Mouse (Mus musculus) stomach, postnatal 0 days (tissue): ENCODE data around the gene Hoxa9.

ENCODE experiments used
- CTCF ChIP-seq: IDR thresholded peaks from 2 replicates; pipeline ENCODE4 v1.5.1; 2016; ENCODE audit warnings: antibody characterized with exemption, low read depth, mild to moderate bottlenecking, moderate library complexity
- EP300 ChIP-seq: optimal IDR thresholded peaks from 2 replicates; pipeline ENCODE3; 2016; ENCODE audit warnings: antibody characterized with exemption

DNA sequence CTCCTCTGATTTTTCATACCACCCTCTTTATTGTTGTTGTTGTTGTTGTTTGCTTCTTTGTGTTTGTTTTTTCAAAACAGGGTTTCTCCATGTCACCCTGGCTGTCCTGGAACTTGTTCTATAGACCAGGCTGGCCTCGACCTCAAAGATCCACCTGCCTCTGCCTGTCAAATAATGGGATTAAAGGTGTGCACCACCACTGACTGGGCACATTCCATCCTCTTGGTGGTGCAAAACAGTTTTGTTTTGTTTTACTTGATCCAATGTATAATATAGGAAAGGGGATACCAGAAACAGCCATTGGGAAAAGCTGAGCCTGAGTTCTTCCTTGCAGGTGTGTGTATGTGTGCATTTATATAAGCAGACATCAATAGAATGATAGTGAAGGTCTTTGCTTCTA, 44.4 kb downstream of the Hoxa9 start:
- TF ChIP-seq CTCF (peak; percentile 60), EP300 (no peak)
